Mouse (Mus musculus): Measurements from ENCODE around the gene Mex3a.

DNA sequence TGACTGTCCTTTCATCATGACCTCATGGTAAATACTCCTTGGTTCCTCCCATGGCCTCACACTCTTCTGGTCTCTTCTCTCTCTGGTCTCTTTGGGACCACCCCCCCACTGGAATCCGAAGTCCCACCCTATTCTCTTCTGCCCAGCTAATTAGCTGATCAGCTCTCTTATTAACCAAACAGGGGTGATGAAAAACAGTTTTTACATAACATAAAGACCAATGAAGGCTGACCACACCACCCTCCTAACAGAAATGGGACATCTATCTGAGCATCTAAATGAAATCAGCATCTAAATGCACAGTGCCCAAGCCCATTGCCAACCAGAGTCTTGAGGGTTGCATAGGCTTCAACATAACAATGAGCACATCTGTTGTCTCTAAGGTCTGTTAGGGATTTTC is 39.7 kb downstream of the Mex3a start:
- TF ChIP-seq POLR2A (IDR thresholded peaks at IDR 0.05; ENCODE audit: control insufficient read depth, extremely low read depth, insufficient read depth, low read length, poor library complexity) (no peak), CTCF (IDR thresholded peaks at IDR 0.05; ENCODE audit: borderline replicate concordance, control insufficient read depth, extremely low read depth, insufficient read depth, low read length, poor library complexity) (no peak)
